Mouse (Mus musculus) bone marrow macrophage, adult 2 months (primary cell): ENCODE data around the gene Nab2. TPM values are rescaled to one million over a fixed set of nuclear protein-coding genes. Genes with fewer than 3 reads are reported as not detected.
A peak's percentile ranks its signal among the peaks of the same experiment; 100 is the strongest.
"Not testable (repeated sequence)": the region's sequence is repeated elsewhere in the genome, so short reads cannot be mapped to it uniquely, and the experiment has no call there.

Experiments
- H3K27ac ChIP-seq: 2 replicates; pipeline ENCODE4 v1.5.1; 2012; ENCODE audit warnings: low read depth, low read length; ENCODE audit not compliant: insufficient read depth
- H3K4me1 ChIP-seq: 2 replicates; pipeline ENCODE4 v1.6.1; 2012; ENCODE audit warnings: low read length; ENCODE audit not compliant: control insufficient read depth, insufficient read depth
- H3K4me3 ChIP-seq: 2 replicates; pipeline ENCODE4 v1.5.1; 2012; ENCODE audit warnings: mild to moderate bottlenecking, low read length, moderate library complexity; ENCODE audit not compliant: insufficient read depth
- CTCF ChIP-seq: IDR thresholded peaks from 2 replicates; pipeline ENCODE4 v1.5.1; 2012; ENCODE audit warnings: low read depth, mild to moderate bottlenecking, low read length, moderate library complexity
- POLR2A ChIP-seq: IDR thresholded peaks from 2 replicates; pipeline ENCODE4 v1.6.1; 2012; ENCODE audit warnings: mild to moderate bottlenecking, low read depth, low read length, borderline replicate concordance
- polyA plus RNA-seq: library from polyadenylated mRNA; stranded (reverse); fragments of >200 nt; gene quantifications from 2 replicates; pipeline ENCODE4 v1.2.4, GENCODE M21; 2012; ENCODE audit not compliant: missing spikeins, insufficient read depth, insufficient read length

Gene Nab2
- polyA plus RNA-seq, 1 experiment = 25.4 TPM

DNA sequence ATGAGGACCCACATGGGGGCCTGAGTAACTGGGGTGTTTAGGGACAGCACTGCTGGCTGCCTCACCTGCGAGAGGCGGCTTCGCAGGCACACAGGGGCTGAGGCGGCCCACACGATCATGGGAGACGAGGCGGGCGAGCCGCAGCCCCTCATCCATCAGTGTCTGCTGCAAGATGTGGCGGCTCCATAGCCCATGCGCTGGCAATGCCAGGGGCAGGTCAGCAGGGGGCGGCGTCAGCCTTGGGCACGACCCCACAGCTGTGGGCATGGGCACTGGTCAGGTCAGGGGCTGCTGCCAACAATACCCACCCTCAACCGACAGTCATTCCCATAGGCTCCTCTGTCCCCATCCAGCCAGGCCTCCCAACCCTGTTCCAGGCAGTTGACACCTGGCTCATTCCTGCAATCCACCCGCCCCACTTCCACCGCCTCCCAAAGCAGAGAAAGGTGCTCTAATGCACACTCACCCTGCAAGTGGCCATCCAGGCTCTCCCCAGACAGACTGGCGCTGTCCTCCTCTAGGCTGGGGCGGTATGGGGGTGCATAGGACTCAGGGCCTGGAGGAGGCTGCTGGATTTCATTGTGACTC is 5.6 kb downstream of the Nab2 start:
- Histone ChIP-seq H3K27ac (peak overlapping the region; percentile 80), H3K4me3 (peak overlapping the region; percentile 21; the same call in 1 of the 2 replicates), H3K4me1 (peaks cover 18% of the 10 kb centered on the region)
- TF ChIP-seq CTCF (no peak; the same call in 1 of the 2 replicates), POLR2A (no peak)

DNA sequence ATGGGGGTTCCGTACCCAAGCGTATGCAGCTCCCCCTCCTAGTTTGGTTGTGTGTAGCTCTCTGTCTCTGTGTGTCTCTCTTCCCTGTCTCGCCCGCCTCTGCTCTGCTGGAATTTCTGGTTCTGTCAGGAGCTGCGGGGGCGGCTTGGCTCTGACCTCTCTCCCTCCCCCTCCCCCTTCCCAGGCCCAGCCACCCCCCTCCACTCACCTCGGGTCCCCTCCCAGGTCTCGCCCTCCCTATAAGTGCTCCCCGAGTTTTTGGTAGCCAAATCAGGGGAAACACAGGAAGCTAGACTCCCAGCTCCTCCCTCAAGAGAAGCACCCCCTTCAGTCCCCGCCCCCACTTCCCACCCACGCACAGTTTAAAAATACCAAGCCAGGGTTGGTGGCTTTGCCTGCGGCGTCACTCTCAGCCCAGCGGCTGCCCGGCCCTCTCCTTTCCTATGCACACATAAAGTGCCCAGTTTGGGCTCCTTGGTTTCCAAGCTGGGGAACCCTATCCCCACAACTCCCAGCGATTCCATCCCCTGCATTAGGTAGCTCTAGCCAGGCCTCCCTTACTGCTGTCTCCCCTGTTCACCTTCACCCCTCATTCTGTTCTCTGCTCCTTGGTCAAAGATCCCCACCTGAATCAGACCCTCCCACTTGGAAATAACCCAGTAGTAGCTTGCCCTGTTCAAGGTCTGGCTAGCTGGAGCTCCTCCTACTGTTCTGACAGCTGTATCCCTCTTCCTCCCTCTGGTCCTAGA is 6.3 kb downstream of the Nab2 start:
- Histone ChIP-seq H3K27ac (peak overlapping the region; percentile 80), H3K4me3 (peak overlapping the region; percentile 28), H3K4me1 (peaks cover 18% of the 10 kb centered on the region)
- TF ChIP-seq CTCF (no peak), POLR2A (no peak)

DNA sequence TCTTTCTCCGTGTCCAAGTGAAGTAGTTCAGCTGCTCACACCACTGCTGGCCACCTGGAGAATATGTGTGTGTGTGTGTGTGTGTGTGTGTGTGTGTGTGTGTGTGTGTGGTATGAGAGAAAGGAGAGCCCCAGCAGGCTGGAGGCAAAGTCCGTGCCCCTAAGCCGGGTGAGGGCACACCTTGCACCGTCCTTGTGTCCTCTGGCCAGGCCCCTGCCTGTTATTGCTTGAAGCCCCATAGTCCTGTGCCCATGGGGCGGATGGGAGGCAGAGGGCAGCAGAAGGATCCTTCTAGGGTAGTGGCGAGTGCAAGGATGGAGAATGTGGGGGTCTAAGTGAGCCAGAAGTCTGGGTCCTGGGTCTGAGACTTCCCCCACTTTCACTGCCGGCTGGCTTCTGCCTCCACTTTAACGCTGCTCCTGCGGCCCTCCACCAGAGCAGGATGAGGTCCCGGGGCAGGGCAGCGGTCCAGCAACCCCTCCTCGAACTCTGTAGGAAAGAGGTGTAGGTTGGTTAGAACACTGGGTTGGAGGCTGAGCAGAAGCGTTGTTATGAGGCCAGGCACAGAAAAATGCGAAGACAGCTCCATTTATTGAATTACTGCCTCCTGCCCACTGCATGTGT is 7.0 kb downstream of the Nab2 start:
- peaks cover 18% of the 10 kb centered on the region for H3K4me1 ChIP-seq
- no peak for TF ChIP-seq CTCF
- no peak for TF ChIP-seq POLR2A
- H3K27ac ChIP-seq = peak overlapping the region; percentile 56
- peak overlapping the region; percentile 28 for H3K4me3 ChIP-seq

DNA sequence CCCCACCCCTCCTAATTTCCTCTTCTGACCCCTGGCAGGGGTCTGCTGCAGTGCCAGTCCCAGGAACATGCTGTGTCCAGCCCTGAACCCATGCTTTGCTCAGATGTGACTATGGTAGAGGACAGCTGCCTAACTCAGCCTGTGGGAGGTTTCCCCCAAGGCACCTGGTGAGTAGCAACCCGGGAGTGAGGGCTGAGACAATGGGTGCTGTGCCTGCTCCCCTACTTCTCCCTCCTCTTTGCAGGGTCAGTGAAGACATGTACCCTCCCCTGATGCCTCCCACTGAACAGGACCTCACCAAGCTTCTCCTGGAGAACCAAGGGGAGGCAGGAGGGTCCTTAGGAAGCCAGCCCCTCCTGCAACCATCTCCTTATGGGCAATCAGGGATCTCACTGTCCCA is 8.8 kb downstream of the Nab2 start:
- no peak overlapping the region for H3K4me3 ChIP-seq
- H3K27ac ChIP-seq = no peak overlapping the region
- peaks cover 15% of the 10 kb centered on the region for H3K4me1 ChIP-seq
- TF ChIP-seq CTCF = no peak
- TF ChIP-seq POLR2A = no peak

DNA sequence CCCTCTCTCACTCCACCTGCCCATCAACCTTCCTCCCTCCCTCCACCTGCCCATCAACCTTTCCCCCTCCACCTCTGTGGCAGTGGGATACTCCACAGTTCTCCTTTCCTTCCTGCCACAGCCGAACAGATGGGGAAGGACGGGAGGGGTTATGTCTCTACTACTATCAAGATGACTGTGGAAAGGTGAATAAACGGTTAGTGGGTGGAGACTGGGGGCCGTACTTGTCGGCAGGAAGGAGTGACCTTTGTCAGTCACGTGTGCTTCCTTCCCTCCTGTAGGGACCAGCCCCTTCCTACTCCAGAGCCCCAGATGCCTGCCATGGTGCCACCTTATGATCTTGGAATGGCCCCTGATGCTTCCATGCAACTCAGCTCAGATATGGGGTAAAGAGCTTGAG is 10.3 kb downstream of the Nab2 start:
- H3K4me1 ChIP-seq = peaks cover 14% of the 10 kb centered on the region
- no peak overlapping the region for H3K27ac ChIP-seq
- H3K4me3 ChIP-seq = no peak overlapping the region
- TF ChIP-seq CTCF (no peak), POLR2A (no peak)

DNA sequence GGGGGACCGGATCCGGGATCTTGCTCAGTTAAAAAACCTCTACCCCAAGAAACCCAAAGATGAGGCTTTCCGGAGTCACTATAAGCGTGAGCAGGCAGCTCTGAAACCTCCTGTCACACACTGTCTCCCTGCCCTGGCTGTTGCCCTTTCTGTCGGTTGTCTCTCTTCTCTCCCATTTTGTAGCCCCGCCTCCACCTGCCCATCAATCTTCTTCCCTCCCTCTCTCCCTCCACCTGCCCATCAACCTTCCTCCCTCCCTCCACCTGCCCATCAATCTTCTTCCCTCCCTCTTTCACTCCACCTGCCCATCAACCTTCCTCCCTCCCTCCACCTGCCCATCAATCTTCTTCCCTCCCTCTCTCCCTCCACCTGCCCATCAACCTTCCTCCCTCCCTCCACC is 10.8 kb downstream of the Nab2 start:
- H3K4me3 ChIP-seq, H3K4me1 ChIP-seq, H3K27ac ChIP-seq: not testable (repeated sequence)

DNA sequence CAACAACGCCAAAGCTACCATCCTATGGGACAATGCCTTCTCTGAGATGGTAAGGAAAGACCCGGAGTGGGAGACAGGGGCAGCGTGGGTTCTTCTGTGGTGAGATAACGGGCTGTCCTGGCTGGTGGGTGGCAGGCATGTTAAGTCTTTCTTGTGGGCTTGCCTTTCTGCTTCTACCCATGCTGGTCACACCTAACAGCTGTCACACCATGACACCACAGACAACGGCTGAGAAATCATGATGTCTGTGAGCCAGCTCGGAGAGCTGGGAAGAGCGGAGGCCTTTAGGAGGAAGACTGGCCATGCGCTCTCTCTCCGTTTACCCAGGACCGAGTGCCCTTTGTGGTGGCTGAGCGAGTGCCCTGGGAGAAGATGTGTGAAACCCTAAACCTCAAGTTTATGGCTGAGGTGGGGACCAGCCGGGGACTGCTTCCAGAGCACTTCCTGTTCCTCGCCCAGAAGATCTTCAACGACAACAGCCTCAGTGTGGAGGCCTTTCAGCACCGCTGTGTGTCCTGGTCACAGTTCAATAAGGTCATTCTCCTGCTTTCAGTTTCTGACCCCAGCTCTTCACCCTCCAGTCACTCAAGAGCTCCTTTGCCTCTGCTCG is 13.3 kb downstream of the Nab2 start:
- TF ChIP-seq CTCF (no peak), POLR2A (no peak)
- Histone ChIP-seq H3K4me1 (peaks cover 5% of the 10 kb centered on the region), H3K4me3 (no peak overlapping the region), H3K27ac (no peak overlapping the region)

DNA sequence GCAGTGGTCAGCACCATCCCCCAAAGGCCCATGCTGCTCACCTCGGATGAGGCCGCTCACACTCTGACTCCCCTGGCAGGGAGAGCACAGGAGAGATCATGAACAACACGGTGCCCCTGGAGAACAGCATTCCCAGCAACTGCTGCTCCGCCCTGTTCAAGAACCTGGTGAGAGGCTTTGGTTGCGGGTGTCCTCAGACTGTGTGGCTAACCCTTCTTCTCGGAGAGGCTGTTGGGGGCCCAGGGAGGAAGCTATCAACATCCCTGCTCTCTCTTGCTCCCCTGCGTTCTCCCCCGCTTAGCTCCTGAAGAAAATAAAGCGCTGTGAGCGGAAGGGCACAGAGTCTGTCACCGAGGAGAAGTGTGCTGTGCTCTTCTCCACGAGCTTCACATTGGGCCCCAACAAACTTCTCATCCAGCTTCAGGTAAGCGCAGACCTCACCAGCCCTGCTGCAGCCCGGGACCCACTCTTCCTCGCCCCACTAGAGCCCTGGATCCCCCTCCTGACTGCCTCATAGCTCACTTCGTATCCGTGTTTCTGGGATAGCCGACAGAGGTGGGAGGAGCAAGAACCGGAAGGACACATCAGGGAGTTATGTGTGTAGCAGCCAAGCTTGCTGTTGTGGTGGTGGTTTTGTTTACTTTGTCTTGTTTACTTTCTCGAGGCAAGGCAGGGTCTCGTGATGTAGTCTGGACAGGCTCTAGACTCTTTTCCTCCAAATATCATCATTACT is 15.3 kb downstream of the Nab2 start:
- peaks cover 14% of the 10 kb centered on the region for H3K4me1 ChIP-seq
- no peak overlapping the region for H3K27ac ChIP-seq
- no peak for TF ChIP-seq CTCF
- no peak for TF ChIP-seq POLR2A
- no peak overlapping the region for H3K4me3 ChIP-seq

DNA sequence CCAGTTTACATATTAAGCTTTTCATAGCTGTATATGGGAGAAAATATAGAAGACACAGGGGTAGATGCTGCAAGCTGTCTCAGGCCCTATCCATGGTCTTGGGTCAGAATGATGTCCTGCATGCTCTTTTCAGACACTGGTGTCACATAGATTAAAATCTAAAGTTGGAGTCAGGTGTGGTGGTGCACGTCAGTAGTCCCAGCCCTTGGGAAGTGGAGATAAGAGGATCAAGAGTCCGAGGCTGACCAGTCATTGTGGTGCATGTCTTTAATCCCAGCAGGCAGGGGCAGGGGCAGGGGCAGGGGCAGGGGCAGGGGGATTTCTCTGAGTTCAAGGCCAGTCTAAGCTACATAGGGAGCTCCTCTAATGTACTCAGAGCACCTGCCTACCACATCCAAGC is 22.6 kb downstream of the Nab2 start:
- Histone ChIP-seq H3K27ac (no peak overlapping the region), H3K4me3 (no peak overlapping the region), H3K4me1 (peaks cover 33% of the 10 kb centered on the region)
- no peak for TF ChIP-seq POLR2A
- TF ChIP-seq CTCF = no peak
